Mouse (Mus musculus) spleen, postnatal 36 days (tissue): Measurements from ENCODE around the gene Sh3bgrl3.

Experiments used
- DNase-seq, 2 experiments: peaks; one replicate each; pipeline ENCODE4 v3.0.0; 2022; ENCODE audit warnings: low spot score in 2 of 2, mixed read lengths in 1 of 2

The Sh3bgrl3 gene

GRCm38 (mm10) chr4:134080674-134081073 lies 47.9 kb downstream of the Sh3bgrl3 start:
- DNase-seq: no peak

GRCm38 (mm10) chr4:134078694-134079093 lies 49.9 kb downstream of the Sh3bgrl3 start:
- DNase-seq: peak in 1 of 2 experiments; percentile 54
